Mouse (Mus musculus) neural tube, embryonic 14.5 days (tissue): ENCODE measurements at regions not wholly inside any gene's neighbourhood (a gene's known extent, or its start where the extent isn't known, plus 50 kb on each side); places are given as distances from the start of the nearest gene placed in this dataset.
"Not testable (repeated sequence)": the region's sequence is repeated elsewhere in the genome, so short reads cannot be mapped to it uniquely, and the experiment has no call there.

ENCODE experiments used
- ATAC-seq: fragments of 200-750 bp; cut with Nextera tagmentation; 2 replicates; pipeline ENCODE4 v1.8.0; 2017; ENCODE audit warnings: low read depth, mild to moderate bottlenecking, moderate TSS enrichment, moderate library complexity
- H3K27ac ChIP-seq: fragments of 300-500 bp; sonication (generic); 2 replicates; pipeline ENCODE4 v1.5.1; 2014; ENCODE audit warnings: low read depth, mild to moderate bottlenecking, control low read depth, low read length, moderate library complexity, mixed read lengths
- H3K27me3 ChIP-seq: fragments of 300-500 bp; sonication (generic); 2 replicates; pipeline ENCODE4 v1.6.1; 2014; ENCODE audit warnings: low read length; ENCODE audit not compliant: control insufficient read depth, insufficient read depth
- H3K36me3 ChIP-seq: fragments of 300-500 bp; sonication (generic); 2 replicates; pipeline ENCODE4 v1.6.1; 2014; ENCODE audit warnings: low read length, mixed read lengths; ENCODE audit not compliant: control insufficient read depth, insufficient read depth
- H3K4me1 ChIP-seq: fragments of 300-500 bp; sonication (generic); 2 replicates; pipeline ENCODE4 v1.6.1; 2014; ENCODE audit warnings: low read length; ENCODE audit not compliant: control insufficient read depth, insufficient read depth
- H3K4me2 ChIP-seq: fragments of 300-500 bp; sonication (generic); 2 replicates; pipeline ENCODE4 v1.6.1; 2014; ENCODE audit warnings: mild to moderate bottlenecking, low read depth, low read length, control low read depth
- H3K4me3 ChIP-seq: fragments of 300-500 bp; sonication (generic); 2 replicates; pipeline ENCODE4 v1.5.1; 2014; ENCODE audit warnings: low read depth, low read length, control low read depth, mixed read lengths
- H3K9ac ChIP-seq: fragments of 300-500 bp; sonication (generic); replicated peaks from 2 replicates; pipeline ENCODE4 v1.6.1; 2014; ENCODE audit warnings: low read depth, mild to moderate bottlenecking, control low read depth, low read length, mixed read lengths
- H3K9me3 ChIP-seq: fragments of 300-500 bp; sonication (generic); 2 replicates; pipeline ENCODE4 v1.6.1; 2016; ENCODE audit warnings: low read length; ENCODE audit not compliant: control insufficient read depth
- WGBS: fragments of 180-500 bp; shearing (Covaris S2); extraction: QIAGEN DNeasy Blood & Tissue Kit; methylation state at CpG from one replicate; pipeline ENCODE4 v1.1.7; 2014; 5-methylcytosine and 5-hydroxymethylcytosine counted together

GRCm38 (mm10) chr9:43549293-43549692, 194.5 kb upstream of the Nectin1 start:
- H3K27me3 ChIP-seq, result no peaks in the 10 kb centered on the region
- peaks cover 12% of the 10 kb centered on the region; the same call in 1 of the 2 replicates for H3K4me1 ChIP-seq
- 26% methylated on average over 7 of the region's 7 CpGs for WGBS
- no peaks in the 10 kb centered on the region for H3K36me3 ChIP-seq
- H3K9ac ChIP-seq, result no peak overlapping the region
- H3K9me3 ChIP-seq, result no peaks in the 10 kb centered on the region
- 0 out of 2 replicates have a peak, but pooled peaks have one; percentile 28 for ATAC-seq
- no peak overlapping the region for H3K4me3 ChIP-seq
- peak overlapping the region; percentile 28; the same call in 1 of the 2 replicates for H3K27ac ChIP-seq
- no peak overlapping the region for H3K4me2 ChIP-seq

GRCm38 (mm10) chr9:43552758-43553157, 191.0 kb upstream of the Nectin1 start:
- not testable (repeated sequence) for H3K9me3 ChIP-seq, H3K27ac ChIP-seq, H3K9ac ChIP-seq, ATAC-seq, H3K4me1 ChIP-seq, H3K4me2 ChIP-seq, H3K36me3 ChIP-seq, H3K27me3 ChIP-seq, H3K4me3 ChIP-seq
- 85% methylated on average over 1 of the region's 1 CpGs for WGBS

GRCm38 (mm10) chr9:43562016-43562415, 181.8 kb upstream of the Nectin1 start:
- Histone ChIP-seq H3K27ac (no peak overlapping the region), H3K9me3 (no peaks in the 10 kb centered on the region), H3K27me3 (no peaks in the 10 kb centered on the region), H3K4me1 (no peaks in the 10 kb centered on the region), H3K9ac (no peak overlapping the region), H3K36me3 (no peaks in the 10 kb centered on the region), H3K4me3 (no peak overlapping the region), H3K4me2 (no peak overlapping the region)
- WGBS, result 89% methylated on average over 6 of the region's 6 CpGs
- no peak for ATAC-seq

- no peaks in the 10 kb centered on the region for H3K36me3 ChIP-seq
- H3K9me3 ChIP-seq, result no peaks in the 10 kb centered on the region
- H3K4me3 ChIP-seq, result no peak overlapping the region
- no peak overlapping the region for H3K9ac ChIP-seq
- no peak overlapping the region for H3K27ac ChIP-seq
- H3K4me1 ChIP-seq, result no peaks in the 10 kb centered on the region
- no peak overlapping the region for H3K4me2 ChIP-seq
- 60% methylated on average over 22 of the region's 22 CpGs for WGBS
- no peak for ATAC-seq
- H3K27me3 ChIP-seq, result no peaks in the 10 kb centered on the region
Observed at GRCm38 (mm10) chr9:43564239-43564906, 179.4 kb upstream of the Nectin1 start.

- no peak overlapping the region for H3K4me2 ChIP-seq
- 30% methylated on average over 4 of the region's 4 CpGs for WGBS
- no peaks in the 10 kb centered on the region for H3K9me3 ChIP-seq
- H3K27me3 ChIP-seq, result no peaks in the 10 kb centered on the region
- H3K9ac ChIP-seq, result no peak overlapping the region
- no peak overlapping the region for H3K4me3 ChIP-seq
- no peaks in the 10 kb centered on the region for H3K36me3 ChIP-seq
- no peak overlapping the region for H3K27ac ChIP-seq
- ATAC-seq, result no peak
- no peaks in the 10 kb centered on the region for H3K4me1 ChIP-seq
Observed at GRCm38 (mm10) chr9:43568851-43569250, 174.9 kb upstream of the Nectin1 start.

GRCm38 (mm10) chr9:43571086-43571485, 172.7 kb upstream of the Nectin1 start:
- no peaks in the 10 kb centered on the region for H3K36me3 ChIP-seq
- H3K27me3 ChIP-seq, result no peaks in the 10 kb centered on the region
- WGBS, result 92% methylated on average over 6 of the region's 6 CpGs
- no peak overlapping the region for H3K4me3 ChIP-seq
- ATAC-seq, result no peak
- no peaks in the 10 kb centered on the region for H3K9me3 ChIP-seq
- H3K4me2 ChIP-seq, result no peak overlapping the region
- H3K27ac ChIP-seq, result no peak overlapping the region
- H3K9ac ChIP-seq, result no peak overlapping the region
- H3K4me1 ChIP-seq, result no peaks in the 10 kb centered on the region

GRCm38 (mm10) chr9:43575659-43576058, 168.1 kb upstream of the Nectin1 start:
- no peak for ATAC-seq
- no peak overlapping the region for H3K9ac ChIP-seq
- no peak overlapping the region for H3K27ac ChIP-seq
- no peak overlapping the region for H3K4me3 ChIP-seq
- H3K4me2 ChIP-seq, result no peak overlapping the region
- no peaks in the 10 kb centered on the region for H3K36me3 ChIP-seq
- H3K4me1 ChIP-seq, result no peaks in the 10 kb centered on the region
- WGBS, result 89% methylated on average over 6 of the region's 6 CpGs
- H3K9me3 ChIP-seq, result no peaks in the 10 kb centered on the region
- no peaks in the 10 kb centered on the region for H3K27me3 ChIP-seq

- 46% methylated on average over 6 of the region's 6 CpGs for WGBS
- no peak for ATAC-seq
Observed at GRCm38 (mm10) chr9:43580653-43581052, 163.1 kb upstream of the Nectin1 start.

DNA sequence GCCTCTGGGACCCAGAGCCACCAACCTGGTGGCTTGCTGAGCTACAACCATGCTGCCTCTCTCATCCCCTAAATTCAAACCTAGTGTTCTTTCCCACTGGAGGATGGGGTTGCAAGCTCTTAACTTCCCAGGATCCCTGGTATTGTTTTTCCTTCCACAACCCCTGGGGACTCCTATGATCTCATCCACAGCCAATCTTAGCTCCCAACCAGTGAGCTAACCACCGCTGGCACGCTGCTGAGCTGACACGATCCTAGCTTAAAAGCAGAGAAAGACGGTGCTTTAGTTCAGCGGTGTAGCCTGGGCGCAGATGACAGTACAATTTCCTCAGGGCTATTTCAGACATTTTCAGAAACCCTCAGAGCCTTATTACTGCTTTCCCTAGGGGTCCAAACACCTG, 158.2 kb upstream of the Nectin1 start:
- H3K36me3 ChIP-seq, result no peaks in the 10 kb centered on the region
- no peaks in the 10 kb centered on the region for H3K27me3 ChIP-seq
- no peak overlapping the region for H3K4me3 ChIP-seq
- no peak overlapping the region for H3K4me2 ChIP-seq
- WGBS, result 63% methylated on average over 6 of the region's 6 CpGs
- H3K9me3 ChIP-seq, result no peaks in the 10 kb centered on the region
- no peak for ATAC-seq
- no peak overlapping the region for H3K9ac ChIP-seq
- H3K4me1 ChIP-seq, result no peaks in the 10 kb centered on the region
- H3K27ac ChIP-seq, result no peak overlapping the region

More at GRCm38 (mm10) chr9:43580653-43581052, 163.1 kb upstream of the Nectin1 start:
- no peaks in the 10 kb centered on the region for H3K27me3 ChIP-seq
- H3K4me1 ChIP-seq, result no peaks in the 10 kb centered on the region
- H3K4me2 ChIP-seq, result no peak overlapping the region
- no peak overlapping the region for H3K27ac ChIP-seq
- H3K9ac ChIP-seq, result no peak overlapping the region
- H3K4me3 ChIP-seq, result no peak overlapping the region
- no peaks in the 10 kb centered on the region for H3K9me3 ChIP-seq
- H3K36me3 ChIP-seq, result no peaks in the 10 kb centered on the region
